ENCODE assay signal across 8 mouse cellular contexts in genomic region chr17:87974629-87975228, GRCm38 (mm10). TPM values are rescaled to one million over a fixed set of nuclear protein-coding genes. Genes with fewer than 3 reads are reported as not detected.
DNase-seq lines count a peak whose midpoint lies in the region; ATAC-seq and TF ChIP-seq lines count a peak whose summit lies in the region.

TSS of gene Msh6 (plus strand) at chr17:87975062.

- H3K9me3 ChIP-seq in embryonic facial prominence, embryonic 15.5 days (replicated peaks): no peaks in the 10 kb centered on the region
- no peaks in the 10 kb centered on the region for H3K9me3 ChIP-seq in heart, embryonic 10.5 days
- no peaks in the 10 kb centered on the region for H3K9me3 ChIP-seq in kidney, embryonic 15.5 days (replicated peaks)

- peak; percentile 74 for TF ChIP-seq POLR2A in bone marrow, adult 2 months (IDR thresholded peaks at IDR 0.05; ENCODE audit: borderline replicate concordance, control insufficient read depth, low read depth, low read length)

- H3K4me1 ChIP-seq in bone marrow, adult 2 months (ENCODE audit: control insufficient read depth, insufficient read depth, low read length): peaks cover 3% of the 10 kb centered on the region
- peaks cover 14% of the 10 kb centered on the region for H3K4me1 ChIP-seq in embryonic facial prominence, embryonic 15.5 days
- H3K4me1 ChIP-seq in heart, embryonic 10.5 days: peaks cover 12% of the 10 kb centered on the region
- H3K4me1 ChIP-seq in kidney, embryonic 15.5 days: peaks cover 37% of the 10 kb centered on the region

- WGBS in bone marrow, adult 2 months: under 1% methylated on average over 63 of the region's 63 CpGs
- WGBS in embryonic facial prominence, embryonic 15.5 days: under 1% methylated on average over 63 of the region's 63 CpGs
- under 1% methylated on average over 57 of the region's 63 CpGs for WGBS in heart, embryonic 10.5 days
- WGBS in kidney, embryonic 15.5 days: under 1% methylated on average over 63 of the region's 63 CpGs

- peak within 1 kb of the TSS; percentile 69 for H3K4me2 ChIP-seq in embryonic facial prominence, embryonic 15.5 days (replicated peaks)
- peak within 1 kb of the TSS; percentile 84 for H3K4me2 ChIP-seq in kidney, embryonic 15.5 days

- H3K27me3 ChIP-seq in embryonic facial prominence, embryonic 15.5 days: no peaks in the 10 kb centered on the region
- no peaks in the 10 kb centered on the region for H3K27me3 ChIP-seq in heart, embryonic 10.5 days (ENCODE audit: insufficient read depth, poor library complexity, severe bottlenecking)
- H3K27me3 ChIP-seq in kidney, embryonic 15.5 days: no peaks in the 10 kb centered on the region

- H3K4me3 ChIP-seq in bone marrow, adult 2 months (replicated peaks; ENCODE audit: control insufficient read depth, low read depth, low read length): peak within 1 kb of the TSS; percentile 97
- H3K4me3 ChIP-seq in embryonic facial prominence, embryonic 15.5 days (replicated peaks): peak within 1 kb of the TSS; percentile 98
- H3K4me3 ChIP-seq in heart, embryonic 10.5 days: peak within 1 kb of the TSS; percentile 100
- H3K4me3 ChIP-seq in kidney, embryonic 15.5 days (replicated peaks): peak within 1 kb of the TSS; percentile 98

- no peak for TF ChIP-seq CTCF in bone marrow, adult 2 months (IDR thresholded peaks at IDR 0.05; ENCODE audit: control insufficient read depth, insufficient read depth, low read length)

- DNase-seq in 416B (ENCODE audit: low read depth) (peak; percentile 95), liver (peak; percentile 96)
- DNase-seq in heart, embryonic 10.5 days (ENCODE audit: low spot score): peak; percentile 96
- peak; percentile 86 to 92 for DNase-seq in spleen, postnatal 4 days (ENCODE audit: low spot score in 2 of 2)

- peak within 1 kb of the TSS; percentile 88 for H3K27ac ChIP-seq in bone marrow, adult 2 months (ENCODE audit: control insufficient read depth, insufficient read depth, low read depth, low read length, poor library complexity)
- H3K27ac ChIP-seq in embryonic facial prominence, embryonic 15.5 days (replicated peaks): peak within 1 kb of the TSS; percentile 91
- H3K27ac ChIP-seq in heart, embryonic 10.5 days: peak within 1 kb of the TSS; percentile 97
- peak within 1 kb of the TSS; percentile 95 for H3K27ac ChIP-seq in kidney, embryonic 15.5 days

- peaks cover 5% of the 10 kb centered on the region; the same call in 1 of the 2 replicates for H3K36me3 ChIP-seq in embryonic facial prominence, embryonic 15.5 days
- H3K36me3 ChIP-seq in heart, embryonic 10.5 days: peaks cover 9% of the 10 kb centered on the region
- H3K36me3 ChIP-seq in kidney, embryonic 15.5 days: peaks cover 12% of the 10 kb centered on the region

- peak within 1 kb of the TSS; percentile 88 for H3K9ac ChIP-seq in embryonic facial prominence, embryonic 15.5 days
- H3K9ac ChIP-seq in kidney, embryonic 15.5 days: peak within 1 kb of the TSS; percentile 94

- peak; percentile 98 for ATAC-seq in embryonic facial prominence, embryonic 15.5 days (ENCODE audit: insufficient number of reproducible peaks, low FRiP score, low TSS enrichment, low read depth)
- ATAC-seq in kidney, embryonic 15.5 days (replicated peaks; ENCODE audit: low FRiP score): peak; percentile 98
- ATAC-seq in monocyte, adult 5-6 weeks (replicated peaks; ENCODE audit: insufficient number of reproducible peaks, low FRiP score, low TSS enrichment, poor library complexity, severe bottlenecking): peak; percentile 76

RNA-seq across cellular contexts. Expression of gene Msh6, which starts in this region (rescaled TPM):
- 32.2 and 61.3 TPM in 2 replicates for polyA plus RNA-seq in bone marrow, adult 2 months (2011; ENCODE audit: insufficient read depth, insufficient read length, low replicate concordance, missing spikeins)
- 40.0 and 41.7 TPM in 2 replicates for polyA plus RNA-seq in embryonic facial prominence, embryonic 15.5 days (2015; fragmentation: Nextera tagmentation; extraction: Ambion mirVana)
- polyA plus RNA-seq in heart, embryonic 10.5 days (2016; fragmentation: Nextera tagmentation; extraction: Ambion mirVana): 53.6 and 58.1 TPM in 2 replicates
- polyA plus RNA-seq in kidney, embryonic 15.5 days (2015; fragmentation: Nextera tagmentation; extraction: Ambion mirVana): 59.4 and 61.5 TPM in 2 replicates
- total RNA-seq in monocyte, adult 5-6 weeks (2017): 27.2 to 46.1 TPM (median 30.3 TPM) in 3 replicates

Comparison
In these comparisons a context has a peak if more than half of its experiments do, and no peak if none do; other contexts are left out.
1. Peak in every context shown above with its lines: DNase-seq, ATAC-seq, H3K4me3 ChIP-seq and H3K27ac ChIP-seq.